Mouse (Mus musculus) megakaryocyte, adult 5-6 weeks (primary cell): ENCODE results near the gene E130309D02Rik. TPM values are rescaled to one million over a fixed set of nuclear protein-coding genes. Genes with fewer than 3 reads are reported as not detected.

Experiments
- ATAC-seq: 2 replicates; pipeline ENCODE4 v1.8.0; 2016; ENCODE audit warnings: mild to moderate bottlenecking, inconsistent platforms; ENCODE audit not compliant: poor library complexity, severe bottlenecking
- total RNA-seq, 2 experiments: library from RNA; stranded (forward) in 1 of 2; stranded (reverse) in 1 of 2; fragments of 153-499, 151-499 nt in 1 of 2; fragments of 221-1000, 200-1000 nt in 1 of 2; gene quantifications; 2 replicates each; pipeline versions ENCODE4 v1.2.3 to v1.2.4; 2015 to 2017

Gene E130309D02Rik
- total RNA-seq, 2 experiments from 2014 or later, result 10.2 to 22.4 TPM

- ATAC-seq, result peak; percentile 67
Measured at GRCm38 (mm10) chr5:143311886-143312285, 3.3 kb downstream of the E130309D02Rik start.

GRCm38 (mm10) chr5:143309916-143310315 lies 5.2 kb downstream of the E130309D02Rik start:
- ATAC-seq, result no peak

DNA sequence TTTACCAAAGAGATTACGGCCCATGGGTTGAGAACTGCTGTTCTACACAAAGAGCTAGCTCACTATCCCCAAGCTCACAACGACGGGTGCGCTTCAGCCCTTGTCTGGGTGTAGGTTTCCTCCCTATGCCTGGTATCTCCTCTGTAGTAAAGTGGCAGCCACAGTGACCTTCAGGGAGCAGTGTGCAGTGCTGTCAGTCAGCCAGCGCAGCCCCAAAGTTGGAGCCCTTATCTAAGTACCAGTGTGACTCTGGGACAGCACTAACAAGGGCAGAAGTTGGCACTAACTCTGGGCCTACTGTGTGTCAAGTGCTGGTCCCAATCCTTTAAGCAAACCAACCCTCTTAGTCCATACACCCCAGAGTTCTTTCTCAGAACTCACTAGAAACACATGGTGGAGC lies 6.3 kb downstream of the E130309D02Rik start:
- no peak for ATAC-seq

- no peak for ATAC-seq
Measured at GRCm38 (mm10) chr5:143304251-143304650, 10.9 kb downstream of the E130309D02Rik start.

DNA sequence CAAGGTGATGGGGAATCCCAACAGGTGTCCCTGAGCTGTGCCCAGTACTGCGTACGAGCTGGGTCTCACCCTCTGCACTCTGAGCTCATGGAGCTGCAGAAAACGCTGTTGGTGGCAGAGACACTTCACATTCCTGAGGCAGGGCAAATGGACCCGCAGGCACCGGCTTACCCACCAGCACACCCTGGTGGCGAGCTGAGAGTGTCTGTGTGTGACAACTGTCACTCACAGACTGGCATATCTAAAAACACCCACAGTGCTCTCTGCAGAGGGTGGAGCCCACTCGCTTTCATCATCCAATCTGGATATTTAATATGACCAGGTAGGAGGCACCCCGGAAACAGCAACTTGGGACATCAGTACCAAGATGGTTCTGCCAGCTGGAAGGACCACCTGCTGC lies 13.9 kb downstream of the E130309D02Rik start:
- peak; percentile 45; the same call in 1 of the 2 replicates for ATAC-seq

- ATAC-seq, result peak; percentile 66
Measured at GRCm38 (mm10) chr5:143299686-143300085, 15.5 kb downstream of the E130309D02Rik start.

DNA sequence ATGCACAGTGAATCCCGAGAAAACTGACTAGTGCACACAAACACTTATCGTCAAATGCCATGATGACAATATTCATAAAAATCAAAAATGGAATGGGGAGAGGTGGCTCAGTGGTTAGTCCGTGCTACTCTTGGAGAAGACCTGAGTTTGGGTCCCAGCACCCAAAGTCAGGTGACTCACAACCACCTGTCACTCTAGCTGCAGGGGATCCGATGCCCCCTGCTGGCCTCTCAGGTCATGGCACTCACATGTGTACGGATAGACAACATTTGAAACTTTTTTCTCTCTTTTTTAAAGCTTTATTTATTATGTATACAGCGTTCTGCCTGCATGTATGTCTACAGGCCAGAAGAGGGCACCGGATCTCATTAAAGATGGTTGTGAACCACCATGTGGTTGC lies 16.8 kb downstream of the E130309D02Rik start:
- ATAC-seq, result no peak

GRCm38 (mm10) chr5:143297986-143298385 lies 17.2 kb downstream of the E130309D02Rik start:
- no peak for ATAC-seq

- ATAC-seq, result no peak
Measured at GRCm38 (mm10) chr5:143295330-143295729, 19.8 kb downstream of the E130309D02Rik start.

DNA sequence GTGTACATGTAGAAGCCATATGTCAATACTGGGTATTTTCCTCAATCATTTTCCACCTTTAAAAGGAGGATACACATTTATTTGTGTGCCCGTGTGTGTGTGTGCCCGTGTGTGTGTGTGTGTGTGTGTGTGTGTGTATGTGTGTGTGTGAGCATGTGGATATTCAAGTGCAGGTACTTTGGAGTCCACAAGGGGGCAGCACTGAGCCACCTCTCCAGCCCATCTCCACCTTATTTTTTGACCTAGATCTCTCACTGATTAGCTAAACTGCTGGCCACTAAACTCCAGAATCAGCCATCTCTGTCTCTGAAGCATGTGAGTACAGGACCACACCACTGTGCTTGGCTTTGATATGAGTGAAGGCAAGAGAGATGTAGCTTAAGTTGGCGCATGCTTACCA lies 20.3 kb downstream of the E130309D02Rik start:
- no peak for ATAC-seq

- ATAC-seq, result no peak
Measured at GRCm38 (mm10) chr5:143293404-143293803, 21.8 kb downstream of the E130309D02Rik start, which contains the start of gene Zfp853. Gene Zfp853 (minus strand): TSS chr5:143293623.

DNA sequence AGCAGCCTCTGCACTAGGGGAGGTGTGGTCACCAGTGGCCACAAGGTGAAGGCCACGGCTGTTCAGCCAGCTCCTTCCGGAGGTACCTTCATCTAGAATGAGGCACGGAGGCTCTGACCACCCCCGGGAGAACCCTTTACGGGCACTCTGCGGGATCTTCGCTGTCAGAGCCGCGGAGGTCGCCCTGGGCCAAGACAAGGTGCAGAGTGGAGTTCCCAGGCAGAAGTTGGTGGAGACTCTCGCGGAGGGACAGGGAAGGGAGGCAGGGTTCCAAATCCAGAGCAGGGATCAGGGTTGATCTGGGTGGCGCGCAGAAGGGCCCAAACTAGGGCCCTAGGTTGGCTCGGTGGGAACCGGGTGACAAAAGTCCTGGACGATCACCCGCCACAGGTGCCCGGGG lies 22.3 kb downstream of the E130309D02Rik start:
- ATAC-seq, result no peak

- ATAC-seq, result no peak
Measured at GRCm38 (mm10) chr5:143289299-143289698, 25.9 kb downstream of the E130309D02Rik start.

GRCm38 (mm10) chr5:143288378-143288911 lies 26.7 kb downstream of the E130309D02Rik start:
- peak; percentile 58 for ATAC-seq

GRCm38 (mm10) chr5:143287774-143288328 lies 27.3 kb downstream of the E130309D02Rik start:
- peak; percentile 62 for ATAC-seq

DNA sequence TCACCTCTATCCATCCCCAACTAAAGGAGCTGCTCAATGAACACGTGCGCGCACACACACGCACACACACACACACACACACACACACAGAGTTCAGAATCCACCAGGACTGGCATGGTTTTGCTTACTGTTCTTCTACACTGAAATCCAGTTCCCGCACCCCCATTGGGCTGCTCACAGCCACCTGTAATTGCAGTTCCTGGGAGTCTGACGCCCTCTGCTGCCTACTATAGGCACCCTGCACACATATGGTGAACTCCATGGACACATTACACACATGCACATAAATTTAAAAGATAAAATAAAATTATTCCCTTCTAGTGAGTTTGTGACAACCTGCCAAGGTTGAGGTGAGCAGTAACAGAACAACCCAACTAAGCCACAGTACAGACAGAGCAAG lies 30.4 kb downstream of the E130309D02Rik start:
- ATAC-seq, result no peak

GRCm38 (mm10) chr5:143279247-143279646 lies 35.9 kb downstream of the E130309D02Rik start:
- ATAC-seq, result no peak

GRCm38 (mm10) chr5:143275761-143276160 lies 39.4 kb downstream of the E130309D02Rik start:
- ATAC-seq, result no peak

GRCm38 (mm10) chr5:143272540-143273330 lies 42.4 kb downstream of the E130309D02Rik start:
- peak; percentile 20; the same call in 1 of the 2 replicates for ATAC-seq

DNA sequence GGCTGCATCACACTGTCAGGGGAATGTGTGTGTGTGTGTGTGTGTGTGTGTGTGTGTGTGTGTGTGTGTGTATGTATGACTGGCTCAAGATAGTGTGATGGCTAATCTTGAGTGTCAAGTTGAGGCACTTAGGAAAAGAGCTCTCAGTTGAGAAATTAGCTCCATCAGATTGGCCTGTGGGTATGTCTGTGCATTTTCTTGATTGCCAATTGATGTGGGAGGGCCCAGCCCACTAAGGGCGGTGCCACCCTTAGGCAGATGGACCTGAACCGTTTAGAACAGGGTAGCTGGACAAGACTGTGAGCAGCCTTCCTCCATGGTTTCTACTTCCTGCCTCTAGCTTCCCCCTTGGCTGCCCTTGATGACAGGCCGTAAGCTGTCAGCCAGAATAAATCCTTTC lies 43.1 kb downstream of the E130309D02Rik start:
- peak; percentile 25; the same call in 1 of the 2 replicates for ATAC-seq

- no peak for ATAC-seq
Measured at GRCm38 (mm10) chr5:143271642-143272041, 43.5 kb downstream of the E130309D02Rik start.

DNA sequence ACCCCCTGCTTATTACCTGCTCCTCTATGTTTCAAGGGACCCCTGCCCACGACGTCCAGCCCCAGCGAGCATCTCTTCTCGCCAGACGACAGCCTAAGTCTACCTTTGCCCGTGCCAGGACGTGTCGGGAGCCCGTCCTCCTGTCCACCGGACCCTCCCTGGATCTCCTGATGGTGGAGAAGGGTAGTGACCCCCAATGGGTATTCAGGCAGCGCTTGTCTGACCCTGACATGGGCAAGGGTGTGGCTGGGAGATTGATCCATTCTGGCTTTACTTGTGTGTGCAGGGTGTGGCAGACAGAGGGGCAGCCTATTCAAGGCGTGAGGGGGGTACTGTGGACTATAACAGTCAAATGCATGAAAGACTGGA lies 45.0 kb downstream of the E130309D02Rik start:
- peak; percentile 16; the same call in 1 of the 2 replicates for ATAC-seq
